Mouse (Mus musculus) left cerebral cortex, postnatal 14 days (tissue): ENCODE measurements at regions not wholly inside any gene's neighbourhood (a gene's known extent, or its start where the extent isn't known, plus 50 kb on each side); places are given as distances from the start of the nearest gene placed in this dataset.

ENCODE experiments used
- DNase-seq, 2 experiments: peaks; one replicate each; pipeline ENCODE4 v3.0.0; 2021 to 2022; ENCODE audit warnings: low spot score in 2 of 2, mixed read lengths in 1 of 2
- intact Hi-C: fragments of 180-260 bp; cut with DNase I; formaldehyde crosslinking; loops from one replicate; pipeline ENCODE4 v1.15.1; 2025

GRCm38 (mm10) chr15:70034976-70035375 lies 3534.3 kb upstream of the Lrrc6 start:
- no peak for DNase-seq
- intact Hi-C loops: no loop called here

GRCm38 (mm10) chr15:70029468-70029867 lies 3528.8 kb upstream of the Lrrc6 start:
- no peak for DNase-seq
- intact Hi-C loops: no loop called here

- intact Hi-C loops: no loop called here
- DNase-seq: peak; percentile 6 to 30
These were observed 3512.1 kb upstream of the Lrrc6 start for GRCm38 (mm10) chr15:70012792-70013191.
